Mouse (Mus musculus): ENCODE data around the gene Nmt1.

The Nmt1 gene

GRCm38 (mm10) chr11:103001063-103001462, 26.9 kb upstream of the Nmt1 start:
- in situ Hi-C loops (cut with MboI; ENCODE audit: low pct_unique_long_range_greater_than_20kb in 1 of 2, low sequenced_read_pairs in 2 of 2, unreplicated experiment in 1 of 2), result no loop called here

- in situ Hi-C loops (cut with MboI; ENCODE audit: low pct_unique_long_range_greater_than_20kb in 1 of 2, low sequenced_read_pairs in 2 of 2, unreplicated experiment in 1 of 2), result no loop called here
These were observed 24.8 kb upstream of the Nmt1 start for GRCm38 (mm10) chr11:103003210-103003609.

- in situ Hi-C loops (cut with MboI; ENCODE audit: low pct_unique_long_range_greater_than_20kb in 1 of 2, low sequenced_read_pairs in 2 of 2, unreplicated experiment in 1 of 2), result no loop called here
These were observed 23.1 kb upstream of the Nmt1 start for GRCm38 (mm10) chr11:103004852-103005251.

GRCm38 (mm10) chr11:103005254-103005981, 22.6 kb upstream of the Nmt1 start:
- in situ Hi-C loops (cut with MboI; ENCODE audit: low pct_unique_long_range_greater_than_20kb in 1 of 2, low sequenced_read_pairs in 2 of 2, unreplicated experiment in 1 of 2), result no loop called here

- in situ Hi-C loops (cut with MboI; ENCODE audit: low pct_unique_long_range_greater_than_20kb in 1 of 2, low sequenced_read_pairs in 2 of 2, unreplicated experiment in 1 of 2), result no loop called here
These were observed 21.5 kb upstream of the Nmt1 start for GRCm38 (mm10) chr11:103006286-103007000.

- in situ Hi-C loops (cut with MboI; ENCODE audit: low pct_unique_long_range_greater_than_20kb in 1 of 2, low sequenced_read_pairs in 2 of 2, unreplicated experiment in 1 of 2), result no loop called here
These were observed 21.0 kb upstream of the Nmt1 start for GRCm38 (mm10) chr11:103007001-103007340.

GRCm38 (mm10) chr11:103008558-103008957, 19.4 kb upstream of the Nmt1 start:
- in situ Hi-C loops (cut with MboI; ENCODE audit: low pct_unique_long_range_greater_than_20kb in 1 of 2, low sequenced_read_pairs in 2 of 2, unreplicated experiment in 1 of 2), result no loop called here

- in situ Hi-C loops (cut with MboI; ENCODE audit: low pct_unique_long_range_greater_than_20kb in 1 of 2, low sequenced_read_pairs in 2 of 2, unreplicated experiment in 1 of 2), result no loop called here
These were observed 18.8 kb upstream of the Nmt1 start for GRCm38 (mm10) chr11:103009208-103009607.

GRCm38 (mm10) chr11:103010454-103011205, 17.4 kb upstream of the Nmt1 start:
- in situ Hi-C loops (cut with MboI; ENCODE audit: low pct_unique_long_range_greater_than_20kb in 1 of 2, low sequenced_read_pairs in 2 of 2, unreplicated experiment in 1 of 2), result no loop called here

GRCm38 (mm10) chr11:103011206-103011497, 16.8 kb upstream of the Nmt1 start:
- in situ Hi-C loops (cut with MboI; ENCODE audit: low pct_unique_long_range_greater_than_20kb in 1 of 2, low sequenced_read_pairs in 2 of 2, unreplicated experiment in 1 of 2), result no loop called here

- in situ Hi-C loops (cut with MboI; ENCODE audit: low pct_unique_long_range_greater_than_20kb in 1 of 2, low sequenced_read_pairs in 2 of 2, unreplicated experiment in 1 of 2), result no loop called here
These were observed 11.8 kb upstream of the Nmt1 start for GRCm38 (mm10) chr11:103015881-103016825.

- in situ Hi-C loops (cut with MboI; ENCODE audit: low pct_unique_long_range_greater_than_20kb in 1 of 2, low sequenced_read_pairs in 2 of 2, unreplicated experiment in 1 of 2), result no loop called here
These were observed 11.1 kb upstream of the Nmt1 start for GRCm38 (mm10) chr11:103016930-103017329.

- in situ Hi-C loops (cut with MboI; ENCODE audit: low pct_unique_long_range_greater_than_20kb in 1 of 2, low sequenced_read_pairs in 2 of 2, unreplicated experiment in 1 of 2), result no loop called here
These were observed 10.3 kb upstream of the Nmt1 start for GRCm38 (mm10) chr11:103017661-103018060.

GRCm38 (mm10) chr11:103018860-103019259, 9.1 kb upstream of the Nmt1 start:
- in situ Hi-C loops (cut with MboI; ENCODE audit: low pct_unique_long_range_greater_than_20kb in 1 of 2, low sequenced_read_pairs in 2 of 2, unreplicated experiment in 1 of 2), result no loop called here

GRCm38 (mm10) chr11:103019325-103019724, 8.7 kb upstream of the Nmt1 start:
- in situ Hi-C loops (cut with MboI; ENCODE audit: low pct_unique_long_range_greater_than_20kb in 1 of 2, low sequenced_read_pairs in 2 of 2, unreplicated experiment in 1 of 2), result no loop called here

GRCm38 (mm10) chr11:103020713-103021335, 7.2 kb upstream of the Nmt1 start:
- in situ Hi-C loops (cut with MboI; ENCODE audit: low pct_unique_long_range_greater_than_20kb in 1 of 2, low sequenced_read_pairs in 2 of 2, unreplicated experiment in 1 of 2), result no loop called here

GRCm38 (mm10) chr11:103023974-103024373, 4.0 kb upstream of the Nmt1 start:
- in situ Hi-C loops (cut with MboI; ENCODE audit: low pct_unique_long_range_greater_than_20kb in 1 of 2, low sequenced_read_pairs in 2 of 2, unreplicated experiment in 1 of 2), result no loop called here

GRCm38 (mm10) chr11:103026901-103027300, 1.1 kb upstream of the Nmt1 start:
- in situ Hi-C loops (cut with MboI; ENCODE audit: low pct_unique_long_range_greater_than_20kb in 1 of 2, low sequenced_read_pairs in 2 of 2, unreplicated experiment in 1 of 2), result no loop called here
